19 mouse cellular contexts compared by ENCODE assay signal in the genomic region with DNA sequence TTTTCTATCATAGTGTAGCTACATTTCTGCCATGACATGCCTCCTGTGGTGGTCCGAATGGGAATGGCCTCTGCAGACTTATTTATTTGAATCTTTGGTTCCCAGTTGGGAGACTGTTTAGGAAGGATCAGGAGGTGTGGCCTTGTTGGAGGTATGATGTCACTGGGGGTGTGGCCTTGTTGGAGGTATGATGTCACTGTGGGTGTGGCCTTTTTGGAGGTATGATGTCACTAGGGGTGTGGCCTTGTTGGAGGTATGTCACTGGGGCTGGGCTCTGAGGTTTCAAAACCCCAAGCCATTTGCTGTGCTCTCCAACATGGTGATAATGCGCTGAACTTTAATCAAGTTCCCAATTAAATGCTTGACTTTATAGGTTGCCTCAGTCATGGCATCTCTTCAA. TPM values are rescaled to one million over a fixed set of nuclear protein-coding genes. Genes with fewer than 3 reads are reported as not detected.
DNase-seq lines count a peak whose midpoint lies in the region; ATAC-seq and TF ChIP-seq lines count a peak whose summit lies in the region.
"Had no signal": no experiment of that assay in that cellular context is flagged by ENCODE, and none has a peak within 500 bp of the region (broad histone marks: within the 10 kb centered on the region; RNA-seq: fewer than 3 reads in every experiment).

No protein-coding gene starts in this region.

- no peak overlapping the region for H3K4me2 ChIP-seq in hindbrain, postnatal 0 days (ENCODE audit: low read depth, low read length)
- no peak overlapping the region for H3K4me2 ChIP-seq in hindbrain, embryonic 16.5 days (ENCODE audit: low read length)
- no peak overlapping the region for H3K4me2 ChIP-seq in intestine, embryonic 16.5 days (ENCODE audit: low read depth, low read length)
- H3K4me2 ChIP-seq: hindbrain, embryonic 13.5 days had no signal

- no peak overlapping the region for H3K4me3 ChIP-seq in hindbrain, postnatal 0 days (ENCODE audit: low read length)
- H3K4me3 ChIP-seq in hindbrain, embryonic 16.5 days (ENCODE audit: low read length) = no peak overlapping the region
- H3K4me3 ChIP-seq in intestine, embryonic 16.5 days (ENCODE audit: low read length) = no peak overlapping the region
- H3K4me3 ChIP-seq: forebrain, embryonic 10.5 days; hindbrain, embryonic 13.5 days had no signal

- H3K27ac ChIP-seq in hindbrain, postnatal 0 days = no peak overlapping the region
- no peak overlapping the region for H3K27ac ChIP-seq in hindbrain, embryonic 16.5 days (ENCODE audit: low read depth, low read length)
- no peak overlapping the region for H3K27ac ChIP-seq in intestine, embryonic 16.5 days (ENCODE audit: low read length)
- H3K27ac ChIP-seq: forebrain, embryonic 10.5 days; hindbrain, embryonic 13.5 days; macrophage had no signal

- H3K9ac ChIP-seq in hindbrain, postnatal 0 days (replicated peaks; ENCODE audit: low read length) = no peak overlapping the region
- H3K9ac ChIP-seq in hindbrain, embryonic 16.5 days (ENCODE audit: low read depth, low read length) = no peak overlapping the region
- H3K9ac ChIP-seq in intestine, embryonic 16.5 days (ENCODE audit: low read depth, low read length) = no peak overlapping the region
- H3K9ac ChIP-seq: hindbrain, embryonic 13.5 days had no signal

- WGBS in hindbrain, postnatal 0 days = 93% methylated on average over 2 of the region's 2 CpGs
- 96% methylated on average over 2 of the region's 2 CpGs for WGBS in hindbrain, embryonic 16.5 days
- WGBS in intestine, embryonic 16.5 days = 92% methylated on average over 2 of the region's 2 CpGs

- ATAC-seq in hindbrain, postnatal 0 days = peak; percentile 21
- no peak for ATAC-seq in hindbrain, embryonic 16.5 days
- 0 out of 2 replicates have a peak, but pooled peaks have one; percentile 30 for ATAC-seq in megakaryocyte-erythroid progenitor cell, adult 5-6 weeks (replicated peaks; ENCODE audit: low FRiP score, low TSS enrichment, poor library complexity, severe bottlenecking)
- ATAC-seq in intestine, embryonic 16.5 days = no peak

- no peaks in the 10 kb centered on the region for H3K4me1 ChIP-seq in hindbrain, postnatal 0 days (ENCODE audit: insufficient read depth, low read length)
- no peaks in the 10 kb centered on the region for H3K4me1 ChIP-seq in hindbrain, embryonic 16.5 days (ENCODE audit: control insufficient read depth, insufficient read depth, low read depth, low read length)
- H3K4me1 ChIP-seq in intestine, embryonic 16.5 days (ENCODE audit: control insufficient read depth, insufficient read depth, low read length) = no peaks in the 10 kb centered on the region
- H3K4me1 ChIP-seq: forebrain, embryonic 10.5 days; hindbrain, embryonic 13.5 days had no signal

- H3K27me3 ChIP-seq in hindbrain, postnatal 0 days (ENCODE audit: insufficient read depth, low read length) = no peaks in the 10 kb centered on the region
- H3K27me3 ChIP-seq in hindbrain, embryonic 16.5 days (replicated peaks; ENCODE audit: control insufficient read depth, insufficient read depth, low read length) = no peaks in the 10 kb centered on the region
- H3K27me3 ChIP-seq in intestine, embryonic 16.5 days (replicated peaks; ENCODE audit: control insufficient read depth, insufficient read depth, low read length) = no peaks in the 10 kb centered on the region
- H3K27me3 ChIP-seq: hindbrain, embryonic 13.5 days had no signal

- no peaks in the 10 kb centered on the region for H3K9me3 ChIP-seq in hindbrain, postnatal 0 days (ENCODE audit: low read length)
- 0 out of 2 replicates have a peak, but pooled peaks cover 4% of the 10 kb centered on the region for H3K9me3 ChIP-seq in hindbrain, embryonic 16.5 days (ENCODE audit: control insufficient read depth, low read length)
- no peaks in the 10 kb centered on the region for H3K9me3 ChIP-seq in intestine, embryonic 16.5 days (ENCODE audit: control insufficient read depth, low read length)
- H3K9me3 ChIP-seq: hindbrain, embryonic 13.5 days had no signal

- peaks cover 41% of the 10 kb centered on the region for H3K36me3 ChIP-seq in hindbrain, postnatal 0 days (ENCODE audit: insufficient read depth, low read length)
- peaks cover 34% of the 10 kb centered on the region for H3K36me3 ChIP-seq in hindbrain, embryonic 16.5 days (ENCODE audit: control insufficient read depth, insufficient read depth, low read length)
- H3K36me3 ChIP-seq in intestine, embryonic 16.5 days (ENCODE audit: control insufficient read depth, insufficient read depth, low read length) = 0 out of 2 replicates have a peak, but pooled peaks cover 16% of the 10 kb centered on the region

- no peak for TF ChIP-seq CTCF in hindbrain, postnatal 0 days (IDR thresholded peaks at IDR 0.05; ENCODE audit: low read depth)

- DNase-seq in hindbrain, postnatal 0 days (ENCODE audit: low spot score) = no peak
- peak; percentile 9 to 15 for DNase-seq in B cell, adult 2 months
- peak; percentile 15 for DNase-seq in NIH3T3 (ENCODE audit: low read depth)
- no peak for DNase-seq in lung, postnatal 25 days (ENCODE audit: low spot score)
- DNase-seq in left cerebral cortex, adult 11 months (ENCODE audit: low spot score) = no peak
- DNase-seq: cerebellum, adult 9-11 months; heart, adult 18-20 months; kidney, adult 2 months; kidney, postnatal 36 days; layer of hippocampus, postnatal 36 days; liver; lung, adult 2 months had no signal

RNA-seq across cellular contexts. Expression of gene Slc10a4, which starts 37.4 kb away (rescaled TPM):
- total RNA-seq in hindbrain, postnatal 0 days (2014; rRNA removed) = 16.5 and 22.5 TPM in 2 replicates
- polyA plus RNA-seq in hindbrain, postnatal 0 days (2015; fragmentation: Nextera tagmentation; extraction: Ambion mirVana) = 31.9 and 34.9 TPM in 2 replicates
- 35.5 and 41.4 TPM in 2 replicates for polyA plus RNA-seq in hindbrain, embryonic 16.5 days (2015; fragmentation: Nextera tagmentation; extraction: Ambion mirVana)
- not detected in 2 replicates for total RNA-seq in megakaryocyte-erythroid progenitor cell, adult 5-6 weeks (2014; fragmentation: Nextera tagmentation)
- not detected in 2 replicates for total RNA-seq in megakaryocyte-erythroid progenitor cell, adult 5-6 weeks (2017)
- 8.2 and 12.0 TPM in 2 replicates for polyA plus RNA-seq in intestine, embryonic 16.5 days (2015; fragmentation: Nextera tagmentation; extraction: Ambion mirVana)
- total RNA-seq: gastrocnemius, adult 8-10 months; heart, adult 18-20 months had no signal
- polyA plus RNA-seq: macrophage had no signal

Comparison
In these comparisons a context has a peak if more than half of its experiments do, and no peak if none do; other contexts are left out.
1. ATAC-seq: peak in hindbrain, postnatal 0 days (single experiment) and megakaryocyte-erythroid progenitor cell, adult 5-6 weeks (single experiment); none in hindbrain, embryonic 16.5 days (single experiment) and intestine, embryonic 16.5 days (single experiment).
2. DNase-seq: peak in B cell, adult 2 months (2 of 2) and NIH3T3 (single experiment); none in hindbrain, postnatal 0 days (single experiment), lung, postnatal 25 days (single experiment) and left cerebral cortex, adult 11 months (single experiment).